Mouse (Mus musculus) testis, postnatal 10 days (tissue): ENCODE data around the gene Clvs2.

Experiments used
- DNase-seq: peaks from one replicate; pipeline ENCODE4 v3.0.0; 2021; ENCODE audit warnings: low spot score

Gene Clvs2

DNA sequence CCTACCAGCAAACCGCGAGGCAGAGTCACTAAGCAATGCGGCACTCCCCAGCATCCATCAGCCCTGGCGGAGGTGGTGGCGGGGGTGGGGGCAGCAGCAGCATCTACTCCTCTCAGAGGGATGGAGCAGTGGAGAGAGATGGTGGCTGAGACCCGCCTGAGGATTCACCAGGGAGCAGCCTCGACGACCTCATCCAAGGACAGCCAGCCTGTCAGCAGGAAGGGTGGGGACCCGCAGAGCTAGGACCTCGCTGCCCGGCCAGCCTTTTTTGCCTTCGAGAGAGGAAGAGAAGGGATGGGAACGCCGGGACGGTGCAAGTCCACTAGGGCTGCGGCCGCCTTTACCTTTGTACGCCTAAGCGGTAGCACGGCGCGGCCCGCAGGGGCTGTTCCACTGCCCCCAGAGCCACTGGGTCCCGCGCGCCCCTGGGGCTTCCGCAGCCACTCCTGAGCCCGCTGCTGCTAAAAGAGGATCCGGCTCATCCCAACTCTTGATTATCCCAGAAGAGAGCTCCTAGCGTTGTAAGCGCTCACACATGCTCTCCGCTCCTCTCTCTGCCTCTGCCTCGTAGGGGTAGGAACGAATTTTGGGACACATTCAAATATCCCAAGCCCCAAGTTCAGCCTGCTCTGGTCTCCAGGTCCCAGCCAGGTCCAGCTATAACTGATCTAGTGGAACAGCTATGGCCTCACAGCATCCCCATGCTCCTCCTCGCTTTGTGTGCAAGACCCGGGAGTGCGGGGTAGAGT lies at the start of gene Clvs2:
TSS of gene Clvs2 (minus strand) at position 639 of the 749 bp plus-strand sequence.
- DNase-seq = peak; percentile 51

DNA sequence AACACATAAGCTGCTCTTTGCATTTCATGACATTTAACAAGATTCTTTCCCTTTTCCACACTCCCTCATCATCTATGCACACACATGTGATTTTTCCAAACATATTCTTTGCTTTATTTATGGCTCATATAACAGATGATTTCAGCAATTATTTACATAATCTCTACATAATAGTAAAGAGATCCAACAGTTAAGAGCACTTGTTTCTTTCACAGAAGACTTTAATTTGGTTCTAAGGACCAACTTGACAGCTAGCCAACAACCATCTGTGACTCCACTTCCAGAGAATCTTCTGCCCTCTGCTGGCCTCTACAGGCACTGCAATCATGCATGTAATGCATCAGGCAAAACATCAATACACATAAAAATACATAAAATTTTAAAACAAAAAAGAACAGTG lies 28.6 kb upstream of the Clvs2 start:
- peak; percentile 78 for DNase-seq

DNA sequence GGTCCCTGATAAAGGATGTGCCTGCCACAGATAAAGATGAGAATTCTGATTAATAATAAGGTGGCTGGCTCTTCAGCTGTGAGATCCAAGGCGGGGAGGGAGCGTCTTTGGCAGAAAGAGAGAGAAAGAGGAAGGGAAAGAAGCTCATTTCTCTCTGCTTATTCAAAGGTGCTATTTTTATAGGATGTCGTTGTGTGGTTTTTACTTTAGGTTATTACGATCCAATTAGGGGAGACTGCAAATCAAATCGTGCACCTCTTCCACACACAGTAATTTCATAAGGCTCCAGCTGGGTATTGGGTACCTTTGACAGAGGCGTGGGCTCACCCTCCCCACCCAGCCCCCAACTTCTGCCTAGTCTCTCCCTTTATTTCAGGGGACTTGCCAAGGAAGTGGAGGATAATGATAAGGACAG lies 985 bp downstream of the Clvs2 start:
- DNase-seq = no peak

DNA sequence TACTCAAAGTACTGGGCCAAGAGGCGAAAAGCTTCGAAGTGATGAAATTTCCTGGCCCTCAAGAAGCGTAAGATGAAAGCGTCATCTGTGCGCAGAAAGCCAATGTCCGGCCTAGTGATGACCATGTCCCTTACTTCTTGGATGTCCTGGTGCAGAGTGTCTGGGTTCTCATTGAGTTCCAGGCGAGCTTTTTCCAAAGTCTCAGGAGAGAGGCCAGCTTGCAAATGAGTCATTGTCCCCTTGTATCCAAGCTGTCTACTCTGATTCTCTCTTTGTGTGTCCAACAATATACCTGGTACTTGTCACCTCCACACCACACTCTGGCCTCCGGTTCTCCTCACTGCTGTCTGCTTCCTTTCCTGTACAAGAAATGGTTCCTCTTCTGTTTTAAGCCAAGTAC lies 1.9 kb downstream of the Clvs2 start:
- no peak for DNase-seq

DNA sequence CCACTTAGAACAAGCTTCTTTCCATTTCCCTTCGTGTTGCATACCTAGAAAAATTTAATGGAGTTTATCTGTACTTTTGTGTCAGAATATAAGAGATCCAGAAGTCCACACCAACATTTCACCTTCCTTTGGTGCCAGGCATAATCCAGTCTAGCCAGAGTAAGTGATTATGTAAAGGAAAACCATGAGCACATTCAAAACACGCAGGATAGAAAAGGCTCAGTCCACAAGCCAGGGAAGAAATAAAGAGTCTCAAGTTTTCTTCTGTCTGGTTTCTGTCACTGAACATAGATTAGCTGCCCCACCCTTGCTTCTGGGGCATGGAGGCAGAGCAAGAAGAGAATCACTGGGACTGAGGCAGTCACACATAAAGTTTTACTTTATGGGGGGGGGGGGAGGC lies 8.4 kb downstream of the Clvs2 start:
- DNase-seq = no peak

DNA sequence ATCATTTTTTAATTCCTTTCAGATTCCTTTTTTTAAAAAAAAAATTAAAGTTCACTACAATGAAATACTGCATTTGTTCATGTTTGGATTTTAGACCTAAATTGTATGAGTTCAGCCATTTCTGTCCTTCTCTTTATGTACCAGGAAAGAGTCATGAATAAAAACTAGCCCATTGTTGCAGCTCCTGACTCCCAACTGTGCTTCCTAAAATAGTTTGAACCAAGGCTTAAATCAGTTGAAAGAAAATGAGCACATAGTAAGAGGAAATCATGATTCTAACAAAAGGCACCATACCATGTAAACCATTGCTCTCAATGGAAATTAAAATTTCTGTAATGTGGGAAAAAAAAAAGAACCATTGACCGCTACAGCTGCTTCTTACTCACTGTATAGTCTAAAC lies 11.4 kb downstream of the Clvs2 start:
- DNase-seq = no peak

DNA sequence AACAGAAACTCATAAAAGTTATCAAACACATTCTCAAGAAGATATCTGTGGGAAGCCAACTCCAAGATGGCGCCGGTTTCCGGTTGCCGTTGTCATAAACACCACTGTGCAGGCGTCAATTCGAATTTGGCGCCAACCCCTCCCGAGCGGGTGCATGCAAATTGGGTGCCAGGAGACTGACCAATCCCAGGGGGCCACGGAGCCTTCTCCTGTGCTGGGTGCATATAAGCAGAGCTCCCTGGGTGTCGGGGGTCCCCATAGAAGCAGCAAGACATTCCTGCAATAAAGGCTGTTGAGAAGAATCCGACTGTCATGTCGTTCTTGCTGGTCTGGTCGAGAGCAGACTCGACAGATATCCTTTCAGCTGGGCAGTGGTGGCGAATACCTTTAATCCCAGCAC lies 31.8 kb downstream of the Clvs2 start:
- peak; percentile 41 for DNase-seq

DNA sequence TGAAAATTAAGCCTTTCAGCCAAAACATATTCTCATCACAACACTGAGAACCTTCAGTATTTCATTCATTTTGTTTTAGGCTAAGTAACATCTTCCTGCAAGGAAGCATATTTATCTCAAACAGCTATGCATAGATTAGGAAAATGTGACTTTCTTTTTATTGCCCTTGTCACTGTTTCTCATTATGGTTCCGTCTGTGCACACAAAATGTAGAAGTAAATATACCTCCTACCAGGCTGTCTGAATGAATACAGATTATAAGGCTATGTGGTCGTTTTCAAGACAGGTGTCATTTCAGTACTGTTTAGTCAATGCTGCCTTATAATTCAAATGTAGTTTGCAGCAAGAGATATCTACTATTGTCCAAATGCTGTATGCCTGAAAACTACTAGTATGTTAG lies 35.8 kb downstream of the Clvs2 start:
- no peak for DNase-seq

DNA sequence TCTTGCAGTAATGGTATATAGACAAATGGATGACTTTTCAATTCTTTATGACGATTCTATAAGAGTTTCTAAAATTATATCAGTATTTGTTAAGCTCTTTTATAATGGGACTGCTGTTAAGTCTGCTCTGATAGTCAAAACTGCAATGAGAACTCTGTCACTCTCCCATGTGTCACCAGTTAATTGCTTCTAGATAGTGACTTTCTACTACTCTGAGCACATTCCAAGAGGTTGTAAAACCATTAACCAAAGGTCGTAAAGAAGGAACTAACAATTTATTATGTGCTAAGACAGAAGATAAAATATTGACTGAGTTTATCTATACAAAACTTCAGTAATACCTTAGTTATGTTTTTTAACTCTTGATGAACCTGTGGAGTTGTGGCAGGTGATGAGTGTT lies 37.5 kb downstream of the Clvs2 start:
- DNase-seq = no peak

DNA sequence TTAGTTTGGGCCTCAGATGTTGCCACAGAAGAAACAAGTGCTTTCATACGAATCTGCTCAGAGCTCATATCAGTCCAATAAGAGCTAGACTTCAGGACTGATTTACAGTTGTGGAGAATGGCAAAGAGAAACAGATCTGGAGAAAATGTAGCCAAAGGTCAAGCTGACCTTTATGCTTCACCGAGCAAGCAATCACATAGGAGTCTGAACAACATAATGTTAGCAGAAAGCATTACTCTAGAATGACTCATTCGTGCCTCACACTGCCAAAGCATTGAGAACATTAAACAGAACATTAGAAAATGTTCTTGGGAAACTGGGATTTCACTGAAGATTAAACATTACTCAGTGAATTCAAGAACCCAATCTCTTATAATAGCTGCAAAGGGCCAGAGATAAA lies 66.5 kb downstream of the Clvs2 start:
- no peak for DNase-seq

DNA sequence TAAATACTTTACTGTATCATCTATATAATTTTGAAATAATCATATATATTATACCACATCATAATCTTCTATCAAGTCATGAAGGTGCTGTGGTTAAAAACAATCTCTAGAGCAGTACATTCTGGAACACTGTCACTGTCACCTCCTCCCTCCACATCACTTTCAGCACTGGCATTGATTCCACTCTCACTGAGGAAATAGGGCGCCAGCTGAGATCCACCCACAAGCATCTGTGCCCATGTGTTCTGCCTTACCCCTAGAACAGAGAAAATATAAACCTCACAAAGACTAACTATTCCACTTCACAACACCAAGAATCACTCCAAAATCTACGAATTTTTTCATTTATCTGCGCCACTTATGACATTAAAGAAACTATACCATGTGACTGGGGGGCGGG lies 84.2 kb downstream of the Clvs2 start:
- DNase-seq = no peak
